Mouse (Mus musculus) kidney, embryonic 14.5 days (tissue): ENCODE measurements around the gene Rcsd1. TPM values are rescaled to one million over a fixed set of nuclear protein-coding genes. Genes with fewer than 3 reads are reported as not detected.

ENCODE experiments used
- ATAC-seq: fragments of 200-750 bp; cut with Nextera tagmentation; 2 replicates; pipeline ENCODE4 v1.8.0; 2017; ENCODE audit warnings: moderate number of reproducible peaks, mild to moderate bottlenecking, moderate TSS enrichment, moderate library complexity; ENCODE audit not compliant: low FRiP score, low TSS enrichment
- H3K27ac ChIP-seq: fragments of 300-500 bp; sonication (generic); 2 replicates; pipeline ENCODE4 v1.5.1; 2014; ENCODE audit warnings: low read depth, mild to moderate bottlenecking, low read length, moderate library complexity, mixed read lengths
- H3K27me3 ChIP-seq: fragments of 300-500 bp; sonication (generic); 2 replicates; pipeline ENCODE4 v1.6.1; 2014; ENCODE audit warnings: mild to moderate bottlenecking, low read length; ENCODE audit not compliant: control insufficient read depth, insufficient read depth
- H3K36me3 ChIP-seq: fragments of 300-500 bp; sonication (generic); 2 replicates; pipeline ENCODE4 v1.6.1; 2014; ENCODE audit warnings: low read length, mixed read lengths; ENCODE audit not compliant: control insufficient read depth, insufficient read depth
- H3K4me1 ChIP-seq: fragments of 300-500 bp; sonication (generic); 2 replicates; pipeline ENCODE4 v1.6.1; 2014; ENCODE audit warnings: low read length, mixed read lengths; ENCODE audit not compliant: control insufficient read depth, insufficient read depth
- H3K4me2 ChIP-seq: fragments of 300-500 bp; sonication (generic); replicated peaks from 2 replicates; pipeline ENCODE4 v1.6.1; 2014; ENCODE audit warnings: low read depth, mild to moderate bottlenecking, low read length
- H3K4me3 ChIP-seq: fragments of 300-500 bp; sonication (generic); 2 replicates; pipeline ENCODE4 v1.5.1; 2014; ENCODE audit warnings: mild to moderate bottlenecking, low read length
- H3K9ac ChIP-seq: fragments of 300-500 bp; sonication (generic); 2 replicates; pipeline ENCODE4 v1.6.1; 2014; ENCODE audit warnings: low read depth, mild to moderate bottlenecking, low read length, moderate library complexity
- H3K9me3 ChIP-seq: fragments of 300-500 bp; sonication (generic); 2 replicates; pipeline ENCODE4 v1.6.1; 2016; ENCODE audit warnings: low read length; ENCODE audit not compliant: control insufficient read depth
- WGBS: fragments of 180-500 bp; shearing (Covaris S2); extraction: QIAGEN DNeasy Blood & Tissue Kit; methylation state at CpG from one replicate; pipeline ENCODE4 v1.1.7; 2014; 5-methylcytosine and 5-hydroxymethylcytosine counted together
- polyA plus RNA-seq: library from polyadenylated mRNA; unstranded; fragments of >200 nt; fragmentation: Nextera tagmentation; extraction: Ambion mirVana; gene quantifications from 2 replicates; pipeline ENCODE4 v1.2.1, GENCODE M21; 2014

Rcsd1 gene
- polyA plus RNA-seq, 1 experiment from 2014 or later = 44.4 TPM

GRCm38 (mm10) chr1:165625058-165625457 is 84.5 kb downstream of the Rcsd1 start:
- no peaks in the 10 kb centered on the region for H3K9me3 ChIP-seq
- H3K27ac ChIP-seq = no peak overlapping the region
- H3K4me1 ChIP-seq = peaks cover 7% of the 10 kb centered on the region; the same call in 1 of the 2 replicates
- 80% methylated on average over 5 of the region's 5 CpGs for WGBS
- no peak overlapping the region for H3K4me3 ChIP-seq
- no peak overlapping the region for H3K9ac ChIP-seq
- H3K4me2 ChIP-seq = no peak overlapping the region
- H3K27me3 ChIP-seq = no peaks in the 10 kb centered on the region
- ATAC-seq = no peak
- H3K36me3 ChIP-seq = peaks cover 11% of the 10 kb centered on the region

DNA sequence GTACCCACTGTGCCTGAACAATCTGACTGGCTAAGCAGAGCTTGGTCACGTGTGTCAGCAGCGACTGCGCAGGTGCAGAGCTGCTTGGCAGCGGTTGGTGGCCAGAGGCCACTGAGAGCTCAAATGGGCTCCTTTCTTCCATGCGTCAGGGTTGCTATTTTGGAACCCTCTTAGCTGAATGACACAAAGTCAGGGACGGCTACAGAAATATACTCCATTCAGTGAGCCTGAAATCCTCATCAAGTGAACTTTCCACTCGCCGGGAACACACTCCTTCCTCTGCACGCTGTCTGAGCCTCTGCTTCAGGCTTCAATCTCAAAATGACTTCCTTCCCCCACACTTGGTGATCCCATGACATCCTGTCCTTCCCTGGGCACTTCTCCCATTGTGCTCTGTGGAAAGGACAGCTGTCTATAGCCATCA is 91.3 kb downstream of the Rcsd1 start:
- ATAC-seq = peak; percentile 16; the same call in 1 of the 2 replicates
- 46% methylated on average over 9 of the region's 9 CpGs for WGBS
- Histone ChIP-seq H3K9ac (no peak overlapping the region; the same call in 1 of the 2 replicates), H3K9me3 (peaks cover 4% of the 10 kb centered on the region), H3K36me3 (peaks cover 23% of the 10 kb centered on the region), H3K27me3 (no peaks in the 10 kb centered on the region), H3K4me3 (no peak overlapping the region), H3K4me2 (no peak overlapping the region), H3K4me1 (peaks cover 27% of the 10 kb centered on the region), H3K27ac (peak overlapping the region; percentile 80)

DNA sequence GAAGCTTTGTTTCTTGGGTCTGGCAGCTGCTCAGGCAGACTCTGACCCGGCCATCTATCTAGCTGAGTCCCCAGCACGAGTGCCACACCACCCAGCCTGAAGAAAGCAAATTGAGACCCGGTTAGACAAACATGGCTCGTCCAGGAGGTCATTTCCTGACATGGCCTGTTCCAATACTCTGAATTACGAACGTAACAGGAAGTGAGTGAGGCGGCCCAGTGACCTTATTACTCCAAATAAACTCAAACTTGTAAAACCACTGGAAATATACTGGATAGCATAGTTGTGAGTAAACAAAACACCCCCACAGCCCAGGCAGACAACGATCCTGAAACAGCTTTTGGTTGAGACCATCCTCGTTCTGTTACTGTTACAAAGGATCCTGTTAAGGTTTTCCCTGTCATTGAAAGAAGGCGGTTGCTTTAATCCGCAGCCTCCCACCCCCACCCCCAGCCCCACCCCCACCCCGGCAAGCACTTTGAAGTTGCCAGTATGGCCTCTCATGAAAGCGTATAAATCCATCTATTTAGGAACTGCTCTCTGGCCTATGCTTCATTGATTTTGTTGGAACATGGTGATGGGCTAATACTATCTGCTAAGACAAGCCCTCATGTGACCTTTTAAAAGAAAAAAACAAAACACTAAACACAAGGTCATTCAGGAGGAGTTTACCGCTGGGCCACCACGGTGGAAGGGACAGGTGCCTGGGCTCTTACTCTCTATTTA is 92.2 kb downstream of the Rcsd1 start:
- H3K27ac ChIP-seq = peak overlapping the region; percentile 80
- H3K36me3 ChIP-seq = peaks cover 17% of the 10 kb centered on the region
- H3K4me3 ChIP-seq = no peak overlapping the region
- ATAC-seq = peak; percentile 89
- no peak overlapping the region for H3K9ac ChIP-seq
- 8% methylated on average over 15 of the region's 15 CpGs for WGBS
- peaks cover 4% of the 10 kb centered on the region for H3K9me3 ChIP-seq
- peaks cover 31% of the 10 kb centered on the region for H3K4me1 ChIP-seq
- peak overlapping the region; percentile 13 for H3K4me2 ChIP-seq
- no peaks in the 10 kb centered on the region for H3K27me3 ChIP-seq

GRCm38 (mm10) chr1:165616652-165617051 is 92.9 kb downstream of the Rcsd1 start:
- ATAC-seq = peak; percentile 17; the same call in 1 of the 2 replicates
- H3K4me1 ChIP-seq = peaks cover 31% of the 10 kb centered on the region
- no peak overlapping the region for H3K4me3 ChIP-seq

GRCm38 (mm10) chr1:165614793-165615192 is 94.8 kb downstream of the Rcsd1 start:
- 88% methylated on average over 3 of the region's 3 CpGs for WGBS
- Histone ChIP-seq H3K27me3 (no peaks in the 10 kb centered on the region), H3K4me1 (peaks cover 34% of the 10 kb centered on the region), H3K4me2 (no peak overlapping the region), H3K36me3 (peaks cover 15% of the 10 kb centered on the region), H3K27ac (no peak overlapping the region), H3K9ac (no peak overlapping the region), H3K9me3 (peaks cover 4% of the 10 kb centered on the region), H3K4me3 (no peak overlapping the region)
- ATAC-seq = no peak

More at GRCm38 (mm10) chr1:165616652-165617051, 92.9 kb downstream of the Rcsd1 start:
- no peaks in the 10 kb centered on the region for H3K27me3 ChIP-seq
- no peak overlapping the region for H3K9ac ChIP-seq
- peaks cover 15% of the 10 kb centered on the region for H3K36me3 ChIP-seq
- H3K27ac ChIP-seq = peak overlapping the region; percentile 80
- H3K9me3 ChIP-seq = peaks cover 4% of the 10 kb centered on the region
- 18% methylated on average over 7 of the region's 7 CpGs for WGBS
- 0 out of 2 replicates have a peak overlapping the region, but pooled peaks have one; percentile 9 for H3K4me2 ChIP-seq

- no peak overlapping the region for H3K9ac ChIP-seq
- no peak overlapping the region for H3K4me3 ChIP-seq
- 72% methylated on average over 4 of the region's 4 CpGs for WGBS
- peaks cover 32% of the 10 kb centered on the region for H3K4me1 ChIP-seq
- no peak overlapping the region for H3K4me2 ChIP-seq
- H3K27ac ChIP-seq = no peak overlapping the region
- H3K36me3 ChIP-seq = peaks cover 15% of the 10 kb centered on the region
- H3K9me3 ChIP-seq = peaks cover 4% of the 10 kb centered on the region
- ATAC-seq = no peak
- no peaks in the 10 kb centered on the region for H3K27me3 ChIP-seq
Measured at GRCm38 (mm10) chr1:165613926-165614325, 95.6 kb downstream of the Rcsd1 start.

DNA sequence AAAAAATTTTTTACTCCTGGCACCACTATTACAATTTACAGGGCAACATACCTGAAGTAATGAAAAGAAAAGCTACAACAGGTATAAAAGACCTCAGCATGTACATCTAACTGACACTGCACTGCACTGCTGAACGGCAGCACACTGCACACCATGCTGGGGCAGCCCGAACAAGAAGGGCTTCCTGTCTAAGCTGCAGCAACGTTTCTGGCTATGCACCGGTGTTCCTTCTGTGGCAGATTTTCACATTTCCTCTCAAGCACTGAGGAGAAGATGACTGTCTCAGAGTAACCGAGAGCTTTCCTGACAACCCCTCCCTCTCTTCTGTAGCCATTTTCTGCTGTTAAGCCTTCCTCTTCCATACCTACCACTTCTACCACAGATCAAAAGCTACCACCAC is 96.8 kb downstream of the Rcsd1 start:
- Histone ChIP-seq H3K4me2 (no peak overlapping the region), H3K4me1 (peaks cover 22% of the 10 kb centered on the region), H3K9ac (no peak overlapping the region), H3K27ac (no peak overlapping the region), H3K4me3 (no peak overlapping the region), H3K9me3 (peaks cover 4% of the 10 kb centered on the region), H3K27me3 (no peaks in the 10 kb centered on the region), H3K36me3 (peaks cover 20% of the 10 kb centered on the region)
- 65% methylated on average over 5 of the region's 5 CpGs for WGBS
- ATAC-seq = no peak

DNA sequence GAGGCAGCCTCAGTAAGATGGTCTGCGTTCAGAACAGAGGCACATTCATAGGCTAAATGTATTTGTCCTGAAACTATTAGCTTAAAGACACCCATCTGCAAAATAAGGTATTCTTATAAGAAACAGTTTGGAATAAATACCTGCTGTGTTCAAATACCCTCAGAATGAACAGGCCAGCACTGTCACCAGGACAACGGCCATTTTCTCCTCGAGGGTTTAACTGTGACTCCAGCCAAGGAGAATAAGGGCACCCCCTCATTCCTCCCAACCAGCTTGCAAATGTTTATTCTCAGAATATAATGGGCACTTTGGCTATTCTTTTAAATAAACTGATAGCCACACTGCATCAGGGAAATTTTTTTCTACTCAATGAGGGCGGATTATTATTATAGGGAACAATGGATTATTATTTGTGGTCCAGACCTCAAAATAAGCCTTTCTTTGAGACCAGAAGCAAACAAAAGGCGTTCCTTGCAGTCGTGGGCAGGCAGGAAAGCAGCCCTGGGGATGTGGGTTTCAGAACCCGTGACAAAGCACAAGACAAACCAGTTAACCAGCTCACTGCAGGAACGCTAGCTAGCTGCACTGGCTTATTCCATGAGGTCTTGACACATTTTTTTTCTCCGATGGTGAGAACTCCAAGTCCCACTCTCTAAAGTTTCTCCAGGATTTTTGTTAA is 99.1 kb downstream of the Rcsd1 start:
- Histone ChIP-seq H3K27me3 (no peaks in the 10 kb centered on the region), H3K9ac (no peak overlapping the region), H3K9me3 (peaks cover 4% of the 10 kb centered on the region), H3K4me2 (no peak overlapping the region), H3K27ac (no peak overlapping the region), H3K4me1 (0 out of 2 replicates have a peak, but pooled peaks cover 8% of the 10 kb centered on the region), H3K4me3 (no peak overlapping the region), H3K36me3 (peaks cover 38% of the 10 kb centered on the region)
- ATAC-seq = no peak
- 67% methylated on average over 9 of the region's 9 CpGs for WGBS
